Mouse (Mus musculus): ENCODE measurements at regions not wholly inside any gene's neighbourhood (a gene's known extent, or its start where the extent isn't known, plus 50 kb on each side); places are given as distances from the start of the nearest gene placed in this dataset.
A peak's percentile ranks its signal among the peaks of the same experiment; 100 is the strongest.

DNA sequence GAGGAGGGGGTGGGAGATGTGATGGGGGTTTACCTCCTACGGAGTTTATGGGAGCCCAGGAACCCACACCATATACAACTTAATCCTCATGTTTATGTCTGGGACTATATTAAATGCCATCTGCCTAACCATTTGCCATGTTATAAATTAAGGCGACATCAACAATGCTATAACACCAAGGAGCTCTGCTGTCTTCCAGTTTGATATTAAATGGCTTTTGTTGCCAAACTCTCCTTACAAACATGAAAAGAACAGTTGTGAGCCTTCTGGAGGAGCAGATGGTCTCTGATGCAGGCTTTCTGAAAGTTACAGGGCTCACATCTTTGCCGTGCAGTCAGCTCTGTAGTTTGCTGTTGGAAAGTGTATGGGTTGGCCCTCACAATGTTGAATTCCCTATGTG is 470.3 kb upstream of the Sall1 start:
- Histone ChIP-seq H3K27ac (no peak overlapping the region), H3K36me3 (ENCODE audit: control insufficient read depth, insufficient read depth, low read length) (no peaks in the 10 kb centered on the region), H3K4me3 (no peak overlapping the region), H3K27me3 (ENCODE audit: control insufficient read depth, insufficient read depth, low read length) (no peaks in the 10 kb centered on the region), H3K9ac (ENCODE audit: low read depth, low read length) (no peak overlapping the region), H3K4me1 (ENCODE audit: control insufficient read depth, insufficient read depth, low read length) (no peaks in the 10 kb centered on the region), H3K79me2 (replicated peaks; ENCODE audit: control insufficient read depth, insufficient read depth, low read length) (no peaks in the 10 kb centered on the region)
- TF ChIP-seq EP300 (IDR thresholded peaks at IDR 0.05; ENCODE audit: insufficient read depth, low read depth, low read length) (no peak), POLR2A (IDR thresholded peaks at IDR 0.05; ENCODE audit: insufficient read depth, low read depth, low read length) (no peak), CTCF (IDR thresholded peaks at IDR 0.05) (no peak)
- intact Hi-C loops (cut with DNase I), result no loop called here
- 87% methylated on average over 3 of the region's 3 CpGs for WGBS
- DNase-seq, result no peak

DNA sequence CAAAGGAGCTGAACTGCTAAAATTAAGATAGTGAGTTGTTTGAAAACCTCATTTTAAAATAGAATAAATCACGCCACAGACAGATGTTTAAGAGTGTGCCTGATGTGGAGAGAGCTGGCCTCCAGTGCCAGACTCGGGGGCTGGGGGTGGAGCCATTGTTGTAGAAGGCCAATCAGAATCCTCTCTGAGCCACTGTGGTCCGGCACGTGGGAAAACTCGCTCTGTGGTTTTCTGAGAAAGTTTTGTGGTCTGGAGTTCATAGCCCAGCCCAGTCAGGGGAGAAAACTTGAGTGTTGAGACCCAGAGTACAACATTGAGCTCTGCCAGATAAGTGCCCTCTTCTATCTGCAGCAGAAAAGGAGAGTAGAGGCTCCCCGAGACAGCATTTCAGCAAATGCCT is 463.7 kb upstream of the Sall1 start:
- H3K36me3 ChIP-seq (ENCODE audit: control insufficient read depth, insufficient read depth, low read length), result no peaks in the 10 kb centered on the region
- H3K27ac ChIP-seq, result no peak overlapping the region
- no peaks in the 10 kb centered on the region for H3K79me2 ChIP-seq (replicated peaks; ENCODE audit: control insufficient read depth, insufficient read depth, low read length)
- no peaks in the 10 kb centered on the region for H3K27me3 ChIP-seq (ENCODE audit: control insufficient read depth, insufficient read depth, low read length)
- TF ChIP-seq EP300 (IDR thresholded peaks at IDR 0.05; ENCODE audit: insufficient read depth, low read depth, low read length) (no peak), POLR2A (IDR thresholded peaks at IDR 0.05; ENCODE audit: insufficient read depth, low read depth, low read length) (no peak), CTCF (IDR thresholded peaks at IDR 0.05) (no peak)
- no peak overlapping the region for H3K9ac ChIP-seq (ENCODE audit: low read depth, low read length)
- WGBS, result 47% methylated on average over 6 of the region's 6 CpGs
- no peak overlapping the region for H3K4me3 ChIP-seq
- H3K4me1 ChIP-seq (ENCODE audit: control insufficient read depth, insufficient read depth, low read length), result no peaks in the 10 kb centered on the region
- DNase-seq, result no peak
- intact Hi-C loops (cut with DNase I), result no loop called here

DNA sequence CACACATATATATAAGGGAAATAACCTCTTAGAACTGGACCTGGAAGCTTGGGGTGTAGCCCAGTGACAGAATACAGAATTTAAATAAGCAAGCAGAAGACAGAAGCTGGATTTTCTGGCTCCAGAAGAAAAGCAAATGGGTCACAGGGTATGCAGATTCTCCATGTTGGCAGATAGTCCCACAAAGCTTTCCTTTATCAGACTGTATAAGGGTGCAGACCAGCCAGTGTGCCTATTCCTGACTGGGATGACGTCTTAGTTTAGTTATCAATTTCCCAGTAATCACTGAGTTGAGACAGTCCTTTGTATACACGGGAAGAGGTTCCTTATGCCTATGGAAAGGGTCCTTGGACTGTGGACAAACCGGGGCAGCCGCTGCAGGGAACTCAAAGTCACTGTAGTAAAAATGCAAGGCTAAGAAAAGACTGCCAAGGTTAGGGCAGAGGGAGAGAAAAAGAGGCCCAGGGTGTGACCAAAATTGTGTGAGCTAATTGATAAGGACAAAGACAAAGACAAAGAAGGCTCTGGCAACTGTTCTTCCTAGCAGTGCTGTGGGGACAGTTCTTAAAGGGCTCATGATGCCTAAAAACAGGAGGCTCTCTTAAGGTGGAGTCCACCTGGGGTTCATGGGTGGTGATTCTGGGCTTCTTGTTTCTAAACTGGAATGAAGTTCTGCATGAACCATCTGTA is 459.7 kb upstream of the Sall1 start:
- no peaks in the 10 kb centered on the region for H3K79me2 ChIP-seq (replicated peaks; ENCODE audit: control insufficient read depth, insufficient read depth, low read length)
- no peaks in the 10 kb centered on the region for H3K4me1 ChIP-seq (ENCODE audit: control insufficient read depth, insufficient read depth, low read length)
- WGBS, result 41% methylated on average over 4 of the region's 4 CpGs
- DNase-seq, result no peak
- TF ChIP-seq POLR2A (IDR thresholded peaks at IDR 0.05; ENCODE audit: insufficient read depth, low read depth, low read length) (no peak), EP300 (IDR thresholded peaks at IDR 0.05; ENCODE audit: insufficient read depth, low read depth, low read length) (no peak), CTCF (IDR thresholded peaks at IDR 0.05) (no peak)
- no peaks in the 10 kb centered on the region for H3K27me3 ChIP-seq (ENCODE audit: control insufficient read depth, insufficient read depth, low read length)
- intact Hi-C loops (cut with DNase I), result no loop called here
- H3K36me3 ChIP-seq (ENCODE audit: control insufficient read depth, insufficient read depth, low read length), result no peaks in the 10 kb centered on the region
- H3K27ac ChIP-seq, result no peak overlapping the region
- H3K9ac ChIP-seq (ENCODE audit: low read depth, low read length), result no peak overlapping the region
- H3K4me3 ChIP-seq, result no peak overlapping the region

DNA sequence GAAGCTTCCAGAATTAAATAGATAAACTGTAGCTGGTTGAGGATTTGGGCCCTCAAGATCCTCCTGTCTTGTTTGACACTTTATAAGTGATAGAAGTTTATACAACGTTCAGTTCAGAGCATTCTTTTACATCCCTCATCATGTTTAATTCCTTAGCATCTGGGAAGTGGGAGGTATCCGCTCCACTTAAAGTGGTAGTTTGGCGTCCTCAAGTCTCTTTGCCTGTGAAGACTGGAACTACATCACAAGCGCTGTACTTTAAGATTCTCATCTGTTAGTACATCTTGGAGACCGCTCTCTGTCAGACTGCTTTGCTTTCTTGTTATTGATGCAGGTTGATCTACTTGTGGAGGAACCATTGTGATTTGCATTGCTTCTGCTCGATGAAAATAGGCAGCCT is 459.1 kb upstream of the Sall1 start:
- TF ChIP-seq EP300 (IDR thresholded peaks at IDR 0.05; ENCODE audit: insufficient read depth, low read depth, low read length) (no peak), CTCF (IDR thresholded peaks at IDR 0.05) (no peak), POLR2A (IDR thresholded peaks at IDR 0.05; ENCODE audit: insufficient read depth, low read depth, low read length) (no peak)
- H3K27me3 ChIP-seq (ENCODE audit: control insufficient read depth, insufficient read depth, low read length), result no peaks in the 10 kb centered on the region
- H3K4me1 ChIP-seq (ENCODE audit: control insufficient read depth, insufficient read depth, low read length), result no peaks in the 10 kb centered on the region
- H3K9ac ChIP-seq (ENCODE audit: low read depth, low read length), result no peak overlapping the region
- no peak overlapping the region for H3K27ac ChIP-seq
- H3K79me2 ChIP-seq (replicated peaks; ENCODE audit: control insufficient read depth, insufficient read depth, low read length), result no peaks in the 10 kb centered on the region
- intact Hi-C loops (cut with DNase I), result no loop called here
- no peak overlapping the region for H3K4me3 ChIP-seq
- WGBS, result 86% methylated on average over 6 of the region's 6 CpGs
- no peaks in the 10 kb centered on the region for H3K36me3 ChIP-seq (ENCODE audit: control insufficient read depth, insufficient read depth, low read length)
- DNase-seq, result no peak

DNA sequence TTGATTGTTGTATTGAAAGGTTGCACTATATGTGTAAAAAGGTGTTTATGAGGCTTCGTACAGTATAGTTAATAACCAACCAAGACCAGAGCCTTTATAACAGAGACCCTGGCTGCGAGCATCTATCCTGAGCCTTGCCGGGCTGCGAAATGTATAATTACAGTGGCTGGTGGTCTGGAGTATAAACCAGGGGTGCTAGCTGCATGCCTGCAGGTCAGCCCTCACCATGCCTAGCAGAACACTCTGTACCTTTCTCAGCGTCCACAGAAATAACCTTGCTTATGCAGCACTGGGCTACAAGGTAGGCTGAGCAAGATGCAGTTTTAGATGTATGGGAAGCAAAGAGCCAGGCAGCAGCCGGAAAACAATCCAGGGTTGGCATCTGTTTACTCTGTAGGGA is 457.8 kb upstream of the Sall1 start:
- H3K36me3 ChIP-seq (ENCODE audit: control insufficient read depth, insufficient read depth, low read length), result no peaks in the 10 kb centered on the region
- no peak overlapping the region for H3K9ac ChIP-seq (ENCODE audit: low read depth, low read length)
- no peak overlapping the region for H3K27ac ChIP-seq
- 91% methylated on average over 6 of the region's 6 CpGs for WGBS
- intact Hi-C loops (cut with DNase I), result no loop called here
- H3K79me2 ChIP-seq (replicated peaks; ENCODE audit: control insufficient read depth, insufficient read depth, low read length), result no peaks in the 10 kb centered on the region
- H3K4me1 ChIP-seq (ENCODE audit: control insufficient read depth, insufficient read depth, low read length), result no peaks in the 10 kb centered on the region
- no peak for TF ChIP-seq CTCF (IDR thresholded peaks at IDR 0.05)
- no peak for TF ChIP-seq POLR2A (IDR thresholded peaks at IDR 0.05; ENCODE audit: insufficient read depth, low read depth, low read length)
- no peak for TF ChIP-seq EP300 (IDR thresholded peaks at IDR 0.05; ENCODE audit: insufficient read depth, low read depth, low read length)
- no peaks in the 10 kb centered on the region for H3K27me3 ChIP-seq (ENCODE audit: control insufficient read depth, insufficient read depth, low read length)
- H3K4me3 ChIP-seq, result no peak overlapping the region
- DNase-seq, result no peak

DNA sequence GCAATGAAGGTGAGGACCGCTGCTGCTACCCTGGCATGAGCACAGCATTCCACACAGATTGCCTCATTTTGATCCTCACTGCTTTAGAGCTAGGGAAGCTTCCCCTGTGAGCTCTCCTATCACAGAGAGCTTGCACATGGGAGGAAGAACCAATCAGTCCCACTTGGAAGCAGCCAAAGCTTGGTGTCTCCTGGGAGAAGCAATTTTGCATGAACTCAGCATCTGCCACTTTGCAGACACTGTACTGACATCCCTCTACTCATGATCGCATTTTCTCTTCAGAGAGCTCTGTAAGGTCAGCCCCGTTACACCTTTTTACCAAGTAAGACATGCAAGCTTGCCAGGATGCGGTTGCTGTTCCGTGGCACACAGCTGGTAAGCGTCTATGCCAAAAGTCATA is 455.9 kb upstream of the Sall1 start:
- Histone ChIP-seq H3K4me1 (ENCODE audit: control insufficient read depth, insufficient read depth, low read length) (no peaks in the 10 kb centered on the region), H3K27me3 (ENCODE audit: control insufficient read depth, insufficient read depth, low read length) (no peaks in the 10 kb centered on the region), H3K27ac (no peak overlapping the region), H3K4me3 (no peak overlapping the region), H3K9ac (ENCODE audit: low read depth, low read length) (no peak overlapping the region), H3K79me2 (replicated peaks; ENCODE audit: control insufficient read depth, insufficient read depth, low read length) (no peaks in the 10 kb centered on the region), H3K36me3 (ENCODE audit: control insufficient read depth, insufficient read depth, low read length) (no peaks in the 10 kb centered on the region)
- intact Hi-C loops (cut with DNase I), result no loop called here
- WGBS, result 58% methylated on average over 6 of the region's 6 CpGs
- peak in 1 of 2 experiments; percentile 4 for DNase-seq
- TF ChIP-seq POLR2A (IDR thresholded peaks at IDR 0.05; ENCODE audit: insufficient read depth, low read depth, low read length) (no peak), CTCF (IDR thresholded peaks at IDR 0.05) (no peak), EP300 (IDR thresholded peaks at IDR 0.05; ENCODE audit: insufficient read depth, low read depth, low read length) (no peak)
